ENCODE assay signal across 12 mouse cellular contexts in genomic region chr13:28519383-28520126, GRCm38 (mm10).
A peak's percentile ranks its signal among the peaks of the same experiment; 100 is the strongest.
DNase-seq lines count a peak whose midpoint lies in the region; ATAC-seq and TF ChIP-seq lines count a peak whose summit lies in the region.
"Had no signal": no experiment of that assay in that cellular context is flagged by ENCODE, and none has a peak within 500 bp of the region (broad histone marks: within the 10 kb centered on the region; RNA-seq: fewer than 3 reads in every experiment).

No protein-coding gene starts in this region.

- H3K4me3 ChIP-seq in heart, adult 2 months, result no peak overlapping the region
- H3K4me3 ChIP-seq in heart, embryonic 11.5 days (ENCODE audit: low read depth, low read length), result no peak overlapping the region
- H3K4me3 ChIP-seq: limb, embryonic 13.5 days; midbrain, embryonic 10.5 days; neural tube, embryonic 13.5 days had no signal

- DNase-seq in heart, adult 2 months, result peak in 1 of 2 experiments; percentile 55
- DNase-seq in adrenal gland, postnatal 14 days, result peak; percentile 61
- peak; percentile 89 for DNase-seq in fat pad, adult 2 months (ENCODE audit: extremely low read depth, low read depth, low spot score)
- DNase-seq in kidney, postnatal 25 days, result peak; percentile 63 to 82
- DNase-seq in right cerebral cortex, postnatal 36 days (ENCODE audit: low spot score in 2 of 2), result no peak
- DNase-seq: right cerebral cortex, postnatal 4 days had no signal

- H3K27me3 ChIP-seq in heart, adult 2 months (ENCODE audit: control insufficient read depth, insufficient read depth, low read length), result no peaks in the 10 kb centered on the region
- no peaks in the 10 kb centered on the region for H3K27me3 ChIP-seq in heart, embryonic 11.5 days (ENCODE audit: control insufficient read depth, insufficient read depth, low read length)
- H3K27me3 ChIP-seq: limb, embryonic 13.5 days; neural tube, embryonic 13.5 days had no signal

- TF ChIP-seq CTCF in heart, adult 2 months (IDR thresholded peaks at IDR 0.05), result no peak

- H3K79me2 ChIP-seq in heart, adult 2 months (replicated peaks; ENCODE audit: control insufficient read depth, insufficient read depth, low read length), result no peaks in the 10 kb centered on the region

- H3K4me2 ChIP-seq in heart, embryonic 11.5 days, result no peak overlapping the region
- H3K4me2 ChIP-seq: limb, embryonic 13.5 days; neural tube, embryonic 13.5 days had no signal

- no peak for ATAC-seq in heart, embryonic 11.5 days (replicated peaks; ENCODE audit: insufficient number of reproducible peaks, low FRiP score, low TSS enrichment)
- no peak for ATAC-seq in monocyte, adult 5-6 weeks (replicated peaks; ENCODE audit: insufficient number of reproducible peaks, low FRiP score, low TSS enrichment, poor library complexity, severe bottlenecking)
- ATAC-seq: activated CD4-positive, CD25-positive, alpha-beta regulatory T cell, adult 4 months had no signal

- peak; percentile 93 for TF ChIP-seq EP300 in heart, adult 2 months (IDR thresholded peaks at IDR 0.05; ENCODE audit: insufficient read depth, low read depth, low read length)

- H3K9ac ChIP-seq in heart, adult 2 months (ENCODE audit: low read depth, low read length), result no peak overlapping the region
- no peak overlapping the region for H3K9ac ChIP-seq in heart, embryonic 11.5 days (ENCODE audit: low read depth, low read length)
- H3K9ac ChIP-seq: limb, embryonic 13.5 days; neural tube, embryonic 13.5 days had no signal

- no peaks in the 10 kb centered on the region for H3K36me3 ChIP-seq in heart, adult 2 months (ENCODE audit: control insufficient read depth, insufficient read depth, low read length)
- no peaks in the 10 kb centered on the region for H3K36me3 ChIP-seq in heart, embryonic 11.5 days (ENCODE audit: control insufficient read depth, insufficient read depth, low read length)
- H3K36me3 ChIP-seq: limb, embryonic 13.5 days; neural tube, embryonic 13.5 days had no signal

- H3K9me3 ChIP-seq in heart, embryonic 11.5 days (replicated peaks; ENCODE audit: control insufficient read depth, low read length), result no peaks in the 10 kb centered on the region
- H3K9me3 ChIP-seq: limb, embryonic 13.5 days; midbrain, embryonic 10.5 days; neural tube, embryonic 13.5 days had no signal

- H3K4me1 ChIP-seq in heart, adult 2 months (ENCODE audit: control insufficient read depth, insufficient read depth, low read length), result peaks cover 8% of the 10 kb centered on the region
- no peaks in the 10 kb centered on the region for H3K4me1 ChIP-seq in heart, embryonic 11.5 days (ENCODE audit: control insufficient read depth, insufficient read depth, low read length)

- intact Hi-C loops in heart, adult 2 months (cut with DNase I), result loop anchor here (5.0 kb wide), 1 partner anchor 238 kb away; no protein-coding TSS in a partner anchor

- WGBS in heart, adult 2 months, result 29% methylated on average over 3 of the region's 3 CpGs
- 55% methylated on average over 3 of the region's 3 CpGs for WGBS in heart, embryonic 11.5 days (ENCODE audit: insufficient replicate concordance)

- no peak for TF ChIP-seq POLR2A in heart, adult 2 months (IDR thresholded peaks at IDR 0.05; ENCODE audit: insufficient read depth, low read depth, low read length)

- no peak overlapping the region for H3K27ac ChIP-seq in heart, adult 2 months
- no peak overlapping the region for H3K27ac ChIP-seq in heart, embryonic 11.5 days (ENCODE audit: low read depth, low read length)
- H3K27ac ChIP-seq: limb, embryonic 13.5 days; midbrain, embryonic 10.5 days; neural tube, embryonic 13.5 days had no signal

Comparison
In these comparisons a context has a peak if more than half of its experiments do, and no peak if none do; other contexts are left out.
1. DNase-seq: peak in adrenal gland, postnatal 14 days (single experiment), fat pad, adult 2 months (single experiment) and kidney, postnatal 25 days (2 of 2); none in right cerebral cortex, postnatal 36 days (0 of 2).